Mouse (Mus musculus) CH12.LX (cell line): Measurements from ENCODE around the gene Ccdc89. TPM values are rescaled to one million over a fixed set of nuclear protein-coding genes. Genes with fewer than 3 reads are reported as not detected.

Source experiments
- DNase-seq: peaks from one replicate; pipeline ENCODE4 v3.0.0-alpha.2; 2013; ENCODE audit errors: extremely low read depth
- H3K27ac ChIP-seq: 2 replicates; pipeline ENCODE4 v1.5.1; 2012; ENCODE audit warnings: low read depth, mild to moderate bottlenecking, control low read depth, moderate library complexity; ENCODE audit not compliant: insufficient read depth
- H3K27me3 ChIP-seq: replicated peaks from 2 replicates; pipeline ENCODE3; 2012; ENCODE audit warnings: inconsistent platforms
- H3K36me3 ChIP-seq, 2 experiments: replicated peaks in 1 of 2; 2 replicates each; pipeline versions ENCODE3 to v1.6.1; 2012; ENCODE audit warnings: inconsistent platforms in 1 of 2, low read length in 1 of 2, mild to moderate bottlenecking in 1 of 2, mixed read lengths in 1 of 2, moderate library complexity in 1 of 2; ENCODE audit not compliant: control insufficient read depth in 1 of 2, insufficient read depth in 1 of 2
- H3K4me1 ChIP-seq, 2 experiments: 2 replicates each; pipeline ENCODE4 v1.6.1; 2012; ENCODE audit warnings: inconsistent platforms in 1 of 2, moderate library complexity in 1 of 2; ENCODE audit not compliant: insufficient read depth in 2 of 2, control insufficient read depth in 1 of 2
- H3K4me2 ChIP-seq: 2 replicates; pipeline ENCODE4 v1.6.1; 2012; ENCODE audit warnings: low read depth, mild to moderate bottlenecking, control low read depth; ENCODE audit not compliant: poor library complexity, insufficient read depth, severe bottlenecking
- H3K4me3 ChIP-seq, 3 experiments: fragments of 150-350 bp in 1 of 3; sonication (generic) in 1 of 3; replicated peaks in 1 of 3; 2 replicates each; pipeline versions ENCODE3 to v1.5.1; 2011 to 2012; ENCODE audit warnings: low read depth in 2 of 3, low read length in 2 of 3, mild to moderate bottlenecking in 2 of 3, moderate library complexity in 2 of 3, control low read depth in 1 of 3, improper control_type of control experiment in 1 of 3, inconsistent platforms in 1 of 3, mixed read lengths in 1 of 3; ENCODE audit not compliant: poor library complexity in 1 of 3
- H3K79me2 ChIP-seq: replicated peaks from 2 replicates; pipeline ENCODE4 v1.6.1; 2012; ENCODE audit warnings: mild to moderate bottlenecking, moderate library complexity; ENCODE audit not compliant: control insufficient read depth, poor library complexity, insufficient read depth, severe bottlenecking; ENCODE audit errors: extremely low read depth
- H3K9ac ChIP-seq: 2 replicates; pipeline ENCODE4 v1.6.1; 2012; ENCODE audit warnings: low read depth, mild to moderate bottlenecking, control low read depth, moderate library complexity; ENCODE audit not compliant: insufficient read depth
- H3K9me3 ChIP-seq: replicated peaks from 2 replicates; pipeline ENCODE3; 2012; ENCODE audit warnings: low read length, inconsistent platforms, mixed read lengths
- CHD2 ChIP-seq: IDR thresholded peaks from 2 replicates; pipeline ENCODE4 v1.6.1; 2011; ENCODE audit warnings: low read length, improper control_type of control experiment
- ELF1 ChIP-seq: IDR thresholded peaks from 2 replicates; pipeline ENCODE4 v1.6.1; 2014; ENCODE audit warnings: low read depth, mild to moderate bottlenecking, inconsistent platforms, low read length, improper control_type of control experiment
- EP300 ChIP-seq: IDR thresholded peaks from 2 replicates; pipeline ENCODE4 v1.6.1; 2011; ENCODE audit warnings: low read length, improper control_type of control experiment
- ETS1 ChIP-seq: conservative IDR thresholded peaks from 2 replicates; pipeline ENCODE4 v1.6.1; 2012; ENCODE audit warnings: low read depth, mild to moderate bottlenecking, inconsistent platforms, low read length, improper control_type of control experiment, moderate library complexity
- GABPA ChIP-seq: IDR thresholded peaks from 2 replicates; pipeline ENCODE4 v1.6.1; 2012; ENCODE audit warnings: low read depth, low read length, improper control_type of control experiment, inconsistent platforms; ENCODE audit not compliant: insufficient replicate concordance
- IRF4 ChIP-seq: IDR thresholded peaks from 2 replicates; pipeline ENCODE4 v1.6.1; 2014; ENCODE audit warnings: low read depth, mild to moderate bottlenecking, inconsistent platforms, low read length, improper control_type of control experiment
- KAT2A ChIP-seq: IDR thresholded peaks from 2 replicates; pipeline ENCODE4 v1.6.1; 2012; ENCODE audit warnings: low read length, improper control_type of control experiment, inconsistent platforms; ENCODE audit not compliant: insufficient replicate concordance
- MAX ChIP-seq: IDR thresholded peaks from 2 replicates; pipeline ENCODE4 v1.6.1; 2011; ENCODE audit warnings: low read length, improper control_type of control experiment
- MEF2A ChIP-seq: IDR thresholded peaks from 2 replicates; pipeline ENCODE4 v1.6.1; 2014; ENCODE audit warnings: low read depth, mild to moderate bottlenecking, inconsistent platforms, low read length, improper control_type of control experiment, borderline replicate concordance
- MXI1 ChIP-seq: IDR thresholded peaks from 2 replicates; pipeline ENCODE4 v1.6.1; 2011; ENCODE audit warnings: mild to moderate bottlenecking, low read depth, low read length, improper control_type of control experiment
- MYC ChIP-seq: IDR thresholded peaks from 2 replicates; pipeline ENCODE4 v1.6.1; 2011; ENCODE audit warnings: low read depth, mild to moderate bottlenecking, improper control_type of control experiment, low read length
- NELFE ChIP-seq: IDR thresholded peaks from 2 replicates; pipeline ENCODE4 v1.6.1; 2011; ENCODE audit warnings: low read depth, low read length, improper control_type of control experiment
- NRF1 ChIP-seq: IDR thresholded peaks from 2 replicates; pipeline ENCODE4 v1.6.1; 2014; ENCODE audit warnings: low read depth, mild to moderate bottlenecking, inconsistent platforms, low read length, improper control_type of control experiment, moderate library complexity
- POLR2A ChIP-seq: IDR thresholded peaks from 2 replicates; pipeline ENCODE4 v1.6.1; 2011; ENCODE audit warnings: low read depth, mild to moderate bottlenecking, improper control_type of control experiment, low read length
- SMC3 ChIP-seq: IDR thresholded peaks from 2 replicates; pipeline ENCODE4 v1.6.1; 2011; ENCODE audit warnings: low read depth, low read length, improper control_type of control experiment
- TBP ChIP-seq: conservative IDR thresholded peaks from 2 replicates; pipeline ENCODE4 v1.6.1; 2011; ENCODE audit warnings: low read depth, low read length, improper control_type of control experiment
- USF2 ChIP-seq: conservative IDR thresholded peaks from 2 replicates; pipeline ENCODE4 v1.6.1; 2011; ENCODE audit warnings: low read depth, low read length, improper control_type of control experiment
- ZC3H11A ChIP-seq: IDR thresholded peaks from 2 replicates; pipeline ENCODE4 v1.6.1; 2012; ENCODE audit warnings: low read depth, mild to moderate bottlenecking, inconsistent platforms, low read length, improper control_type of control experiment
- dilution Hi-C: fragments of 300-500 bp; cut with MboI; formaldehyde crosslinking; loops from 2 replicates; pipeline ENCODE4 v1.14.3; 2020; ENCODE audit warnings: low sequenced_read_pairs; ENCODE audit not compliant: extremely low pct_unique_long_range_greater_than_20kb, extremely low pct_ligation_motif_present
- in situ Hi-C: fragments of 300-500 bp; cut with MboI; formaldehyde crosslinking; loops from 3 replicates; pipeline ENCODE4 v1.14.3; 2019; ENCODE audit warnings: low sequenced_read_pairs, low pct_ligation_motif_present, low pct_unique_long_range_greater_than_20kb, mixed read lengths
- polyA plus RNA-seq: library from polyadenylated mRNA; unstranded; fragments of >175 nt; gene quantifications from 2 replicates; pipeline ENCODE4 v1.2.1, GENCODE M21; 2012; ENCODE audit warnings: low read depth; ENCODE audit not compliant: insufficient read length
- total RNA-seq, 2 experiments: library from RNA; depleted of rRNA; stranded (reverse); fragments of 300-350 nt in 1 of 2; fragments of >200 nt in 1 of 2; gene quantifications; 2 replicates each; pipeline ENCODE4 v1.2.3; 2012 to 2014

The Ccdc89 gene
- total and polyA plus RNA-seq, 3 experiments, result not detected

DNA sequence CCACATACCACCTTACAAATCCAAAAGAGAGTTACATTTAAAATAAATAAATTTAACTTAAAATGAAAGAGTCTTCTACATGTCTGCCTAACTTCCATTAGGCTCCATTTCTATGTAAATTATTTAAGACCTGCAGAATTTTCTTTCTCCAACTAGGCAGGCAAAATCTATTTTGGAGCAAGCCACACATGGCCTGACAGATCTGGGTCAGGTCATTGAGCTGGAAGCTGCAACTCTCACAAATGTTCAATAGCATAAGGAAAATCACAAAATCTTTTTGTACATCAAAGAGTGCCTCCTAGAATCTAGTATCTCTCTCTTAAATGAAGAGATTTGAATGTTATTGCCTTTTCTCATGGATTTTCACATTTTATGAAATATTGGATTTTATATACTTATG lies 5.8 kb downstream of the Ccdc89 start:
- Histone ChIP-seq H3K4me2 (no peak overlapping the region), H3K9me3 (no peaks in the 10 kb centered on the region), H3K27me3 (no peaks in the 10 kb centered on the region), H3K27ac (no peak overlapping the region), H3K4me1 (no peaks in the 10 kb centered on the region), H3K9ac (no peak overlapping the region), H3K79me2 (no peaks in the 10 kb centered on the region), H3K4me3 (no peak overlapping the region), H3K36me3 (no peaks in the 10 kb centered on the region)
- dilution Hi-C loops, result no loop called here
- no peak for DNase-seq
- in situ Hi-C loops, result loop anchor here (25.0 kb wide), 1 partner anchor 420 kb away; no protein-coding TSS in a partner anchor
- TF ChIP-seq TBP (no peak), SMC3 (no peak), NRF1 (no peak), ZC3H11A (no peak), GABPA (no peak), NELFE (no peak), MXI1 (no peak), EP300 (no peak), MEF2A (no peak)

DNA sequence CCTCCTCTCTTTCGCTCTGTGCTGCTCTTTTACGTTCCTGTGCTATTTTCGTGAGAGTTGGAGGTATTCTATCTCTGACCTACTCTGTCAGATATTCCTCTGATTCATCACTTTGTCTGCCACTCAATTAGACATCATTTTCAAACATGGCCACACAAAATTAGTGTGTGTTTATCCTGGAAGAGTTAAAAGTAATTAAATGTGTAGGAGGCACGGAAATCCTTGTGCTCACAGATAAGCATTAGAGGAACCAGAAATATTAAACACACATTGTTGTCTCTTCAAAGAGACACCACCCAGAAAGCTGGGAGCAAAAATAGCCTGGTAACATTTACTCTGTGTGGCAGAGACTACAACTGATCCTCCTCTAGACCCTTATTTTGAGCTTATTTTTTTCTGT lies 13.7 kb downstream of the Ccdc89 start:
- Histone ChIP-seq H3K4me2 (no peak overlapping the region), H3K36me3 (peaks cover 0 to 8% of the 10 kb centered on the region in 2 experiments), H3K9me3 (no peaks in the 10 kb centered on the region), H3K4me3 (no peak overlapping the region), H3K27ac (no peak overlapping the region), H3K27me3 (no peaks in the 10 kb centered on the region)
- dilution Hi-C loops, result no loop called here
- TF ChIP-seq KAT2A, result no peak
- no peak for TF ChIP-seq MAX
- no peak for TF ChIP-seq MXI1
- no peak for TF ChIP-seq POLR2A
- no peak for TF ChIP-seq USF2
- no peak for TF ChIP-seq EP300
- no peak for TF ChIP-seq IRF4
- TF ChIP-seq CHD2, result no peak
- TF ChIP-seq ELF1, result no peak
- TF ChIP-seq ETS1, result no peak
- TF ChIP-seq MYC, result no peak
- TF ChIP-seq TBP, result no peak
- TF ChIP-seq, all 38 proteins: peak for 0
- peaks cover 4 to 6% of the 10 kb centered on the region in 2 experiments; a peak in 2 of 4 replicates for H3K4me1 ChIP-seq
- H3K9ac ChIP-seq, result no peak overlapping the region
- peaks cover 20% of the 10 kb centered on the region for H3K79me2 ChIP-seq
- DNase-seq, result no peak
- in situ Hi-C loops, result loop anchor here (25.0 kb wide), 1 partner anchor 428 kb away; no protein-coding TSS in a partner anchor
